Mouse (Mus musculus): ENCODE measurements around the gene Nfil3.
A peak's percentile ranks its signal among the peaks of the same experiment; 100 is the strongest.

Nfil3 gene

DNA sequence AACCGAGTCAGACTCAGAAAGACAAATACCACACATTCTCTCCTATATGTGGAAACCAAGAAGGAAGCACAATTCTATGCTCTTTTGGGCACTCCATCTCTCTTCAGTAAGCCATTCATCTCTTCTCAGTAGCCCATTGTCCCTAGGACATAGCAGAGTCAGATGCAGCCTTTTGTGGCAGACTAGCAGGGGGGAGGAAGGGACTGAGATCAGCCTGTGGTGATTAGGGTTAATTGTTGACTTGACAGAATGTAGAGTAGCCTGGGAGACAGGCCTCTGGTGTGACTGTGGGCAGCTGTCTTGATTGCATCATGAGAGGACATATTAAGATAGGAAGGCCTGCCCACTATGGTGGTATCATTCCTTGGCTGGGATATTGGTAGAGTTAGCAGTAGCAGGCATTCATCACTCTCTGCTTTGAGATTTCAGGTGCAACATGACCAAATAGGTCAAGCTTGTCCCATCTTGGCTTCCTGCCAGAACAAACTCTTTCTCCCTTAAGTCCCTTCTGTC, 37.9 kb downstream of the Nfil3 start:
- DNase-seq (ENCODE audit: low read depth, low spot score), result no peak

DNA sequence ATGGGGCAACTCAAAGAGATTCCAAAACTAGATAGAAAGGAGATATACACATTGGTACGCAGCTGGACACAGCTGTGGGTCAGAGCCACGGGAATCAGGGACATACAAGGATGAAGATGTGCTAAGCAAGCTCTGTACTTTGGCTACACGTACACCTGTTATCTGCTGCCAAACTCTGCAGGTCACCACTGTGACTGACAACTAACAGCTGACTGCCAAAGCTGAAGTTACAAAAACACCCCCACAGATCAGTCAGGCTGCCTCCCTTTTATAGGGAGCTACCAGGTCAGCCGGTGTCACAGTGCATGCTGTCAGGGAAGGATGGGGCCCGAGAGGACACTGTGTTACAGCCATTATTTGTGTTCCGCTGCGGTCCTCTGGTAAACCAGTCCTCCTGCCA, 39.9 kb downstream of the Nfil3 start:
- DNase-seq (ENCODE audit: low read depth, low spot score), result no peak

DNA sequence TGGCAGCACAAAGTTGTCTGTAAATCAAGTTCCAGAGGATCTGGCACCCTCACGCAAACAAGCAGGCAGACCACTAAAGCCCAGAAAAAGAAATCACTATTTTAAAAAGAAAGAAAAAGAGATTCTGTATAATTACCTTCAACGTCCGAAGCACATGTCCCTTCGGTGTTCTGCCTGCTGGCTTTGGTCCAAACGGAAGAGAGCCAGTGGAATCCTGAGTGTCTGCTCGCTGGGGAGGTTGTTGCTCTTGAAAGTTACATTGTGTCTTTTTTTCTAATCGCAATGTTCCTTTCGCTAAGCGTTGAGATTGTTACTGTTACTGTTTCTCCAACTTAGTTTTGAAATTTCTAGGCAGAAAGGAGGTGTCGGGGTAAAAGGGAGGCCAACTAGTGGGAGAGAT, 50.3 kb downstream of the Nfil3 start:
- no peak for DNase-seq (ENCODE audit: low read depth, low spot score)

DNA sequence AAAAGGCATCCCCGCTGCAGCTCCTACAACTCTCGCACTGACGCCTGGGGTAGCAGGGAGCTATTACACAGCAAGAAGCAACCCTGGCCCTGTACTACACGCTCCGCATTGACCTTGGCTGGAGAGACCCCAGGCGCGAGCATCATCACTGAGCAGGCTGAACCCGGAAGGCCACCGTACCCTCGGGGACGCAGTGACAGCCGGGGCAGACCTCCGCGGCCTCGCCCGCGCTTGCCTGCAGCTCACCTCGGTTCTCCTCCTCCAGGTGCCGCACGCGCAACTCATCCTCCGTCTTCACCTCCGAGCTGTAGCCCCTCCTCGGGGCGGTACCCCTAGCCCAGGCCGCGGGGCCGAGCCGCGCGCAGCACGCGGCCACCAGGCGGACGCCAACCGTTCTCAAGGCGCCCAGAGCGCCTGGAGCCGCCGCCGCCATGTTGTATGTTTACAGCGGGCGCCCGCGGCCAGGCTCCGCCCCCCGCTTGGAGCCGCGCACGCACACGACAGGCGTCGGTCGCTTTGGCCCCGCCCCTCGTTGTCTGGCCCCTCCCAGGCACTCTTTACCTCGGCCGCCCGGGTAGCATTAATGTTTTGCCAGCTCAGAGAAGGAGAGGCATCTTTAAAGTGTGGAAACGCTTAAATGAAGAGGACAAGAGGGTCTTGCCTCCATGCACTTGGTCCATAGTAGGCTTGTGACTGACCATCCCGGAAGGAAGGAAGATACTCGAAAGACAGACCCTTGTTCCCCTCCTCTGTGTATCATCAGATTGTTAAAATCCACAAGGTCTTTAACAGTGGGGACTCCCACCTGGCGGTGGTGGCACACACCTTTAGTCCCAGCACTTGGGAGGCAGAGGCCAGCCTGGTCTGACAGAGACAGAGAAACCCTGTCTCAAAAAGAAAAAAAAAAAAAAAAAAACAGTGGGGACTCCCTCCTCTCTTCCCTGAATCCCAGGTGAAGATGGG, 51.4 kb downstream of the Nfil3 start, which contains the start of gene Auh:
Gene Auh (minus strand): TSS at position 473 of the 963 bp plus-strand sequence.
- DNase-seq (ENCODE audit: low read depth, low spot score), result peak; percentile 96

DNA sequence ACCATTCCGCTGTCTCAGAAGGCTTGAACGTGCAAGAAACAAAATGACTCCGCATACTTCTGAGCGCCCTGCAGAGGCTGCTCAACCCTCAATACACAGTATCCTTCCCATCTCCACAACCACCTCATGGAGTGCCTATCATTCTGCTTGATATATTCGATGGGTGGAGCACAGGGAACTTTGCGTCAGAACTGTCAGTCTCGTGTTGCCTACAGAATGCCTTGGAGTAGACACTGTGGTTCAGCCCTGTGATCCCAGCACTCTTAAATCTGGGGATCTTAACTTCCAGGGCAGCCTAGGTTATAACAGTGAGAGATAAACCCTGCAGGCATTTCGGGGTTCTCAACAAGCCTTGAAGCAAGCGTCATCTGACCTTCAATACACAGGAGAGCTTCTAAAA, 52.5 kb downstream of the Nfil3 start:
- no peak for DNase-seq (ENCODE audit: low read depth, low spot score)

DNA sequence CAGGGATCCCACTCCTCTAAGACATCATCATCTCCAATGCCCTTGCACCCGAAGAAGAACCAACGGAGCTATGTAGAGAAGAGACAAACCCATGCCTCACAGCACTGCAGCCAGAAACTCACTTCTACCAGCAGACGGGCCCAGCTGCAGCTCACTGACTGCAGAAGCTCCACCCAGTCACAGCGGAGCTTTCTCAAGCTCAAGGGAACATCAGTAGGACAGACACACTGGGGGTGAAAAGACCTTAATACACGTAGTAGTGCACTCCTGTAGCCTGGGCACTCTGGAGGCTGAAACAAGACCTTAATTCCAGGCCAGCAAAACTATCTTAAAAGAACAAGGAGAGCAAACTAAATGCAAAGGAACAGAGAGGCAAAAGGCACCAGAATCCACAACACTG, 56.4 kb downstream of the Nfil3 start:
- no peak for DNase-seq (ENCODE audit: low read depth, low spot score)

DNA sequence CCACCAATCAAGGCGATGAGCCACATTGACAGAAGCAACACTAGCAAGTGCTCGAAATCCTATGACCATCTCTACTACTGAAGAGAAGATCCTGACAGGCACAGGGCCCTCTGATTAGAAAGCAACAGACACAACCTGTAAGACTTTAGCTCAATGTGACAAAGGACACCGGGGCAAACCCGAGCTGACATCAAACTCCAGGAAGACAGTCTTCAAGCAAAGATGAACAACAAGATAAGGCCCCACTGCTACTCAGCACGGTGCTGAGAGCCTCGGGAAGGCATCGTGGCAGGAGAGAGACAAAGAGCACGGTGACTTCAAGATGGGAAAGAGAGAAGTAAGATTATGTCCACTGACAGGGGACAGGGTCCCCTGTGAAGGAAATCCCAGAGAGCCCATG, 58.9 kb downstream of the Nfil3 start:
- peak; percentile 75 for DNase-seq (ENCODE audit: low read depth, low spot score)

DNA sequence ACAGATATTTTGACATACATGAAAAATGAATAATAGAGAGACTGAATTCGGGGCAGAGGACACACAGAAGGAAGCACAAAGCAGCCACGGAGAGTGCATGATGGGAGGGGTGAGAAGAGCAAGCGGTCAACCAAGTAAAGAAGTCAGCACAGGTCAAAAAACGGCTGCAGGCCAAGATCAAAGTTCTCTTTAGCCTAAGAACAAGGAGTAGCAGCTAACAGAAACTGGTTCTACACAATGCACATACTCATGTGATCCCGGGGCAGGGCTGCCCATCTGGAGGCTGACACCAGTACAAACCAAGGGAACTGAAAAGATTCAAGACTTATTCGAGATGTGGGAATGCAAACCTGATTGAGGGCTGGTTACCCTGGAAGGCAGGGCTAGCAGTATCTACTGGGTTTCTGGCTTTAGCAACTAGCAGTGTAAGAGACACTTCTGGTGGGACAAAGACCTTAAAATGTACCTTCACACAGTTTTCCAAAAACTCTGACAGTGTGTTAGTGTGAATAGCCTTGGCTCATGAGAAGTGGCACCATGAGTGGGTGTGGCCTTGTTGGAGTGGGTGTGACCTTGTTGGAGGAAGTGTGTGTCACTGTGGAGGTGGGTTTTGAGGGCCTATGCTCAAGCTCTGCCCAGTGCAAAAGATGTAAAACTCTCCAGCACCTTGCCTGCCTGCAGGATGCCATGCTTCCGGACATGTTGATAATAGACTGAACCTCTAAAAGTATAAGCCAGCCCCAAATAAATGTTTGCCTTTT, 59.6 kb downstream of the Nfil3 start:
- DNase-seq (ENCODE audit: low read depth, low spot score), result peak; percentile 51

DNA sequence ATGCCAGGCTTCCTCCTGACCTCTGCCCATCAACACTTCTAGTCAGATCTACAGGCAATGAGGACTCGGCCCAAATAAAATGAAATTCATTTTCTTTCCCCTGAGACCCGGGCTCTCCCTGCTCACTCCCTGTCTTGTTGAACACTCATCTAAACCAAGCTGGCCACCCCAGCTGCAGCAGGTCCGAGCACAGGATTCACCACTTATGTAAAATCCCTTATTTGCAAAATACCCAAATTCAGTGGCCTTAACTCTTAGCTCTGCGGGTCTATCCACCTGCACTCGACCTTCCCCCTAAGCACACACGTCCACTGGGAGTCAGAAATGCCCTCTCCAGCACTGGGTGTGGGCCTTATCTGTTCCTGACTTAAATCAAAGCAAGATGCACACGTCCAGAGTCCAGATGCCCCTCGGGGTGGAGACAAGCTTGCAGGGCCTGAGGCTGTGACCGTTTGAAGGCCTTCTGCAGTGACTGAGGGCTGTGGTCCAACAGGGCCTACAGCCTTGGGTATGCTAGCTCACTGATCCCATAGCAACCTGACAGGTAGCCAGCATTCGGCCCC, 61.0 kb downstream of the Nfil3 start:
- no peak for DNase-seq (ENCODE audit: low read depth, low spot score)

DNA sequence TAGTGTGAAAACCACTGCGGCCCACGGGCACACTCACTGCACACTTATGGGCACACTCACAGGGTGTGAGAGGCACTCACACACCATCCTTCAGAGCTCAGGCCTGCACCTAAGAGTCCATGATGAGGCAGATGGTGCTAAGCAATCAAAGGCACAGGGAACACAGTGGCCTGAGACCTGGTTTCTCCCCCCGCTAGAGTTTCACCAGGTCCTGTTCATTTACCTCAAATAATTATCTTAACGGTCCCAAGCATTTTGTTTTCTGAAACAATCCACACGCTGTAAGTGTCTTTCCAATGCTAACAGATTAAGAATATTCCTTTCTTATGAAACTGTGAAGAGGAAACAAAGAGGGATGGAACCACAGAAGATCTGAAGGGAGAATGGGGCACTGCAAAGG, 62.5 kb downstream of the Nfil3 start:
- DNase-seq (ENCODE audit: low read depth, low spot score), result no peak
